Mouse (Mus musculus): Measurements from ENCODE around the gene Klhl21. TPM values are rescaled to one million over a fixed set of nuclear protein-coding genes. Genes with fewer than 3 reads are reported as not detected.
A peak's percentile ranks its signal among the peaks of the same experiment; 100 is the strongest.

Klhl21 gene
- polyA plus RNA-seq, 1 experiment from 2014 or later = 5.7 TPM

DNA sequence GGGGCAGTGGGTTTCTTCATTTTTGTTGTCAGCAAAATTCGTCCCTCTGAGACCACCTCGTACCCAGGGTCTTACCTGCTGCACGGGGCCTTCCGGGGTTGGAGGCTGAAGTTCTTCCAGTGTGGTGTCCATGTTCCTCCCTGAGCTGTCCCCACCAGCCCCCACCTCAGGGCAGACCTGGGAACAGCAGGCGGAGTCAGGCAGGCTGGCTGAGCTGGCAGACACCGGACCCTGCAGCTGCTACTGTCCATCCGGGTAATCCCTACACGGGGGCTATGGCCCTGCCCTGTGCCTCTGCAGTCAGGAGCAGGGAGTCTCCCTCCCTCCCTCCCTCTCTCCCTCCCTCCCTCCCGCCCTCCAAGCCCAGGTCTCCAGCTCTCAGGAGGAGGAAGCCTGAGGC lies 25.0 kb upstream of the Klhl21 start:
- peaks cover 25% of the 10 kb centered on the region for H3K36me3 ChIP-seq
- H3K9me3 ChIP-seq (replicated peaks) = no peaks in the 10 kb centered on the region
- ATAC-seq (ENCODE audit: low FRiP score) = no peak
- H3K4me3 ChIP-seq (replicated peaks) = no peak overlapping the region
- no peak overlapping the region for H3K9ac ChIP-seq (replicated peaks)
- WGBS = 43% methylated on average over 8 of the region's 9 CpGs
- no peaks in the 10 kb centered on the region for H3K27me3 ChIP-seq (replicated peaks)
- H3K4me2 ChIP-seq = no peak overlapping the region
- peaks cover 28% of the 10 kb centered on the region for H3K4me1 ChIP-seq
- H3K27ac ChIP-seq (replicated peaks) = no peak overlapping the region

DNA sequence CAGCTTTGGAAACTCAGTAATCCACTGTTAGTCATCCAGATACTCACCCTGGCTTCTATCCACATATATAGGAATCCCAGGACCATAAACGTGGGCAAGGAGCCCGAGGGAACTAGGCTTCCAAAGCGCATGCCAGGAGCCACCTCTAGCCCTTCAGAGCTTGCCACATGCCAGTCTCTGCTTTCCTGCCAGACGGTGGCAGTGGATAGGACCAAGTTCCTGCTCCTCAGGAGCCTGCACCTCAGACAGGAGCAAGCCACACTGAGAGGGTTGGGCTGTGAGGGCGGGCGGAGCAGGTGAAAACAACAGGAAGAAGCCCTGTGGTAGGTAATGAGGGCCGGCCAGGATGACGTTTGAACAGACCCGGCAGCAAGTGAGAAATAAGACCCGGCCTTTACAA lies 22.7 kb upstream of the Klhl21 start:
- ATAC-seq (ENCODE audit: low FRiP score) = no peak
- no peaks in the 10 kb centered on the region for H3K27me3 ChIP-seq (replicated peaks)
- no peaks in the 10 kb centered on the region for H3K9me3 ChIP-seq (replicated peaks)
- H3K4me2 ChIP-seq = no peak overlapping the region
- no peak overlapping the region for H3K27ac ChIP-seq (replicated peaks)
- 0 out of 2 replicates have a peak overlapping the region, but pooled peaks have one; percentile 26 for H3K9ac ChIP-seq (replicated peaks)
- H3K4me1 ChIP-seq = peaks cover 32% of the 10 kb centered on the region
- 26% methylated on average over 10 of the region's 10 CpGs for WGBS
- H3K36me3 ChIP-seq = peaks cover 29% of the 10 kb centered on the region
- no peak overlapping the region for H3K4me3 ChIP-seq (replicated peaks)

DNA sequence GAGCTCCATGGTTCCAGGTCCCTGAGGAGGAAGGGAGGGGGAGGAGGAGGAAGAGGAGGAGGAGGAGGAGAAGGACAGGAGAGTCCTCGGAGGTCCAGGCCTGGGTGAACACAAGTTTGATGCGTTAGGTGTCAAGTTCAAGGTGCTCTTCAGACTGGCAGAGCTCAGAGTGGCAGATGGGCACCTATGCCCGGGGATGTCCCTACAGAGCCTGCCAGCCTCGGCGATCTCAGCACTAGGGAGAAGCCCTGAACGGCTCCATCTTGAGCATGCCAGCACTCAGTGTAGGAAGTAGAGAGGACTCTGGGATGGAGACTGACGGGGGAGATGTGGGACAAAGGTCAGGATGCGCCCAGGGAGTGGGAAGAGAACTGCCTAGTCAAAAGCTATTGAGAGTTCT lies 22.0 kb upstream of the Klhl21 start:
- H3K27ac ChIP-seq (replicated peaks) = no peak overlapping the region
- no peak overlapping the region for H3K9ac ChIP-seq (replicated peaks)
- peak overlapping the region; percentile 6; the same call in 1 of the 2 replicates for H3K4me2 ChIP-seq
- WGBS = 63% methylated on average over 8 of the region's 8 CpGs
- H3K36me3 ChIP-seq = peaks cover 33% of the 10 kb centered on the region
- no peaks in the 10 kb centered on the region for H3K9me3 ChIP-seq (replicated peaks)
- no peak for ATAC-seq (ENCODE audit: low FRiP score)
- H3K4me1 ChIP-seq = peaks cover 29% of the 10 kb centered on the region
- no peak overlapping the region for H3K4me3 ChIP-seq (replicated peaks)
- no peaks in the 10 kb centered on the region for H3K27me3 ChIP-seq (replicated peaks)

DNA sequence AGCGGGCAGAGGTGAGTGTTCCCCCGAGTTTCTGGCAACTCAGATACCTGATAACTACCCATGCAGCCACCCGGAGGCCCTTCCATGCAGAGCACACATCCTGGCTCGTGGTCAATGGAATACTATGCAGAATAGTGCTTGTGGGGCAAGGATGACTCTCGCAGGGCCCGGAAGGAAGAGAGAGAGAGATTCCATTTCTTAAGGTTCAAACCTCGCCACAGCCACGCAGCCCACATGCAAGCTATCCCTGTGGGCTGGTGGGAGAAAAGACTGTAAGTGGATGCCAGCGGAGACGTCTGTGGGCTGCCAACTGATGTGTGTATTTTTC lies 20.6 kb upstream of the Klhl21 start:
- Histone ChIP-seq H3K4me3 (replicated peaks) (peak overlapping the region; percentile 87), H3K9me3 (replicated peaks) (no peaks in the 10 kb centered on the region), H3K27me3 (replicated peaks) (no peaks in the 10 kb centered on the region), H3K4me2 (peak overlapping the region; percentile 77), H3K9ac (replicated peaks) (peak overlapping the region; percentile 92), H3K4me1 (peaks cover 29% of the 10 kb centered on the region), H3K36me3 (peaks cover 37% of the 10 kb centered on the region), H3K27ac (replicated peaks) (peak overlapping the region; percentile 87)
- WGBS = 27% methylated on average over 10 of the region's 10 CpGs
- no peak for ATAC-seq (ENCODE audit: low FRiP score)

DNA sequence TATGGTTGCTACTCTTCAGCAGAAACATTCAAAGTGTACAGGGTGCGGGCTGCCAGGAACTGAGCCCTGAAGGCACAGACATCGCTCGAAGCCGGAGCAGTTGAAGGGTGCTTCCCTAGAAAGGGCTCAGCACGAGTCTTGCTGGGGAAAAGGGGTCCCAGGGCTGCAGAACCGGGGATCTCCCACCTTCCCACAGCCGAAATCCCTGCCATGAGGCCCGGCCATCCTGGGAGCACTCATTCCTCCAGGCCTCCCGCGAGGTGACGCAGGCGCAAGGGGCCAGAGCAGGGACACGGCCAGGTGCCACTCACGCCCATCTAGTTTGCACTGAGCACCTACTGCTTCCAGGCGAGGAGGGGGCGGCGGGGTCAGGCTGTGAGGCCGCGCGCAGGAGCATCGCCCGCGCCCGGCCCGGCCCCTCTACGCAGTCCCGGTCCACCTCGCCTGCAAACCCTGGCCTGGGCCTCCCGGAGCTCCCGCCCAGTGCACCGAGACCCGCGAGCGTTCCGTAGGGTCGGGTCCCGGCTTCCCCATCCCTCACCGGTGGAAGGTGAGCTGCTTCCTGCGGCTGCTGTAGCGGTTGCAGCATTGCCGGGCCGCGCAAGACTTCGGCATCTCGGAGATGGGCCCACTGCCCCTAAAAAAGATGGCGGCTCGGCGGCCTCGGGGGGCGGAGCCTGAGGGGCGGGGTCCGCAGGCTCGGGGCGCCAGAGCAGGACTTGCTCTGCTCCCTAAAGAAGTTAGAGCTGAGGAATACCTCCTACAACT lies 20.1 kb upstream of the Klhl21 start, which contains the start of gene Thap3:
Gene Thap3 (minus strand): TSS at position 656 of the 768 bp plus-strand sequence.
- peak within 1 kb of the TSS; percentile 87 for H3K27ac ChIP-seq (replicated peaks)
- H3K4me3 ChIP-seq (replicated peaks) = peak within 1 kb of the TSS; percentile 87
- H3K36me3 ChIP-seq = peaks cover 33% of the 10 kb centered on the region
- H3K27me3 ChIP-seq (replicated peaks) = no peaks in the 10 kb centered on the region
- under 1% methylated on average over 52 of the region's 54 CpGs for WGBS
- H3K9me3 ChIP-seq (replicated peaks) = no peaks in the 10 kb centered on the region
- ATAC-seq (ENCODE audit: low FRiP score) = peak; percentile 83
- peaks cover 34% of the 10 kb centered on the region for H3K4me1 ChIP-seq
- H3K9ac ChIP-seq (replicated peaks) = peak within 1 kb of the TSS; percentile 92
- H3K4me2 ChIP-seq = peak within 1 kb of the TSS; percentile 77

DNA sequence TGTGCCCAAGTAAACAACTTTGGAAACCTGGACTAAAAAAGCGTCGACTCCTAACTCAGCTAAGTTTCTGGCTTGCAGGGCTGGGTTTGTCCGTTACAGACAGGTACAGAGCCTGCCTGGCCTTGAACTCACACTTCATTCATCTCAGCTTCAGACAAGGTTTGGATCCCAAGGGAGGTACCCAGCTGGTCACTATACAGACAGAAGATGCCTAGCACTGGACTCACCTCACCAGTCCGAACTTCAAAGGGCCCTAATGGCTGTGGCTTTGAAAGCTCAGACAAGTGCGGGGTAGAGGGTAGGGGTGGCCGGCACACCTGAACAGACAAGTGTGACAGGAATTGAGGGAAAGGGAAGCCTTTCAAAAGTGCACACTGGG lies 19.5 kb upstream of the Klhl21 start:
- ATAC-seq (ENCODE audit: low FRiP score) = peak; percentile 3; the same call in 1 of the 2 replicates
- Histone ChIP-seq H3K9me3 (replicated peaks) (no peaks in the 10 kb centered on the region), H3K36me3 (peaks cover 32% of the 10 kb centered on the region), H3K4me3 (replicated peaks) (peak overlapping the region; percentile 87), H3K4me2 (peak overlapping the region; percentile 77), H3K27ac (replicated peaks) (peak overlapping the region; percentile 87), H3K9ac (replicated peaks) (peak overlapping the region; percentile 92), H3K27me3 (replicated peaks) (no peaks in the 10 kb centered on the region), H3K4me1 (peaks cover 40% of the 10 kb centered on the region)
- 33% methylated on average over 6 of the region's 6 CpGs for WGBS

DNA sequence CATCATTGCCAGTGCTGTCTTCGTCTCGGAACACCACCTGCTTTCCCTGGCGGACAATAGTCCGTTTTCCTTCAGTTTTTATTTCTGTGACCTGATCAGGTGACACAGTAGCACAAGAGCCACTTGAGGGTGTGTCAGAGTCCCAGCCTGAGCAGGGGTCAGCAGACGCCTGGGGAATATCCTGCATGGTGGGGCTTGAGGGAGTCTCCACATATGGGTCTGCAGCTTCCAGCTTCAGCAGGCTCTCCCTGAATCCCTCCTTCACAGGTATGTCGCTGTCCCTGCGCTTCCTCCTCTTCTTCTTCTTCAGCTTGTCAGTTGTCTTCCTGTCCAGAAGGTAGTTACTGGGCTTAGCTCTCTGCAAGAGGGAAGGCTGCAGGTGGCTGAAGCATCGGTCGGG lies 16.5 kb upstream of the Klhl21 start:
- no peak overlapping the region for H3K9ac ChIP-seq (replicated peaks)
- no peaks in the 10 kb centered on the region for H3K27me3 ChIP-seq (replicated peaks)
- no peak overlapping the region for H3K4me3 ChIP-seq (replicated peaks)
- peaks cover 32% of the 10 kb centered on the region for H3K36me3 ChIP-seq
- no peak overlapping the region for H3K4me2 ChIP-seq
- WGBS = 95% methylated on average over 9 of the region's 9 CpGs
- ATAC-seq (ENCODE audit: low FRiP score) = no peak
- no peaks in the 10 kb centered on the region for H3K9me3 ChIP-seq (replicated peaks)
- H3K27ac ChIP-seq (replicated peaks) = no peak overlapping the region
- peaks cover 37% of the 10 kb centered on the region for H3K4me1 ChIP-seq

DNA sequence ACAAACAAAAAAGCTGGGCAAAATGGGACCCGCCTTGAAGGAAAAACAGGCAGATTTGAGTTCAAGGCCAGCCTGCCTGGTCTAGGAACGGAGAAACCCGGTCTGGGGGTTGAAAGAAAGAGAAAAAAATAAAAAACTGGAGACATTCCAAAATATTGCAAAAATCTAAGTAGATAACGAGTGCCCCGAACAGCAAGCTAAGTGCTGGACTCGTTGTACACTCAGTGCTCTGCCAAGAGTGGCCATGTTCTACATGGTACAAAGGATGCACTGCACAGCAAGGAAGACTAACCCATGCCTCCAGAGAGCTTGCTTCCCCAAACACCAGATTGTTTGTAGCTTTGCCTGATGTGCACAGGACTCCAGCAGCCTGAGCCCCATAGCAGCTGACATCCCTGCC lies 15.6 kb upstream of the Klhl21 start:
- H3K9me3 ChIP-seq (replicated peaks) = no peaks in the 10 kb centered on the region
- no peak for ATAC-seq (ENCODE audit: low FRiP score)
- peaks cover 32% of the 10 kb centered on the region for H3K36me3 ChIP-seq
- H3K27me3 ChIP-seq (replicated peaks) = no peaks in the 10 kb centered on the region
- 91% methylated on average over 6 of the region's 6 CpGs for WGBS
- peak overlapping the region; percentile 90; the same call in 1 of the 2 replicates for H3K4me2 ChIP-seq
- no peak overlapping the region for H3K4me3 ChIP-seq (replicated peaks)
- H3K27ac ChIP-seq (replicated peaks) = no peak overlapping the region
- peaks cover 35% of the 10 kb centered on the region for H3K4me1 ChIP-seq
- H3K9ac ChIP-seq (replicated peaks) = no peak overlapping the region

DNA sequence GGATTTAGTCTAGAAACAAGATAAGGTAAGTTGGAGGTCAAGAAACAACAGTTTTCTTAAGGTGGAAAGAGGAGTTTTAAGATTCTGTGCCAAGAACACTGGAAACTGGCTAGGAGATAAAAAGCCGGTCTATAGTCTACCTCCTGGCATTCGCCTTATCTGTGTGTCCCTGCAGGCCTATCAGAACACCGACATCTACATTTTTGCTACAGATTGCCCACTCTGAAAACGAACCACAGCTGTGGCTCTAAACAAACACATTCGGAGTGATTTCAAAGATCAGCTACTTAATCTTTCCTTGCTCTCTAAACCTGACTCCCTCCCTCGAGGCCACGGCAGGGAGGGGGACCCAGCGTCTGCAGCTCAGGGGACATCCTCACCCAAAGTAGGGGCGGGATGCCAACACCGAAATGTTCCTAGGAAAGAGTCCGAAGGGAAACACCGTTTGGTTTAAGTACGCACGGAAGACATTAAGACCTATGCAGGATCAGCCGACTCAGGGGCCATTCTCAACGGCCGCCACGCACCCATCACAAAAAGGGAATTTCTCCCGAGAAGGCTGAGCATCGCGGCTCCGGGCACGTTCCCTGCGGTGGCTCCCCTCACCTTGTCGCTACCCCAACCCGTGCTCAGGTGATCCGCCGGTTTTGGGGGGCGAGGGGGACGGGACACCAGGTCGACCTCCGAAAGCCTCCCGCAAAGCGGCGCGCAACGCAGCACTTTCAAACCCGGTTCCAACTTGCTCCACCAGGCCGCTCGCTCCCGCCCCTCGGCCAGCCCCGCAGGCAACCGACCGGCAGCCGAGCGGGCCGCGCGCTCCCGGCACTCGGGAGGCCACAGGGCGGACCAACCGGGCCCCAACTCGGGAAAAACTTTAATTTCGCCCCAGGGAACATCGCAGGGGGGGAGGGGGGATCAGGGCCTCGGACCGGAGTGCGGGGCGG lies 14.1 kb upstream of the Klhl21 start:
- WGBS = 1% methylated on average over 59 of the region's 61 CpGs
- no peaks in the 10 kb centered on the region for H3K27me3 ChIP-seq (replicated peaks)
- peak overlapping the region; percentile 90 for H3K9ac ChIP-seq (replicated peaks)
- H3K4me3 ChIP-seq (replicated peaks) = peak overlapping the region; percentile 98
- H3K4me2 ChIP-seq = peak overlapping the region; percentile 90
- peaks cover 30% of the 10 kb centered on the region for H3K4me1 ChIP-seq
- ATAC-seq (ENCODE audit: low FRiP score) = no peak
- H3K27ac ChIP-seq (replicated peaks) = peak overlapping the region; percentile 81
- H3K9me3 ChIP-seq (replicated peaks) = no peaks in the 10 kb centered on the region
- peaks cover 32% of the 10 kb centered on the region for H3K36me3 ChIP-seq

DNA sequence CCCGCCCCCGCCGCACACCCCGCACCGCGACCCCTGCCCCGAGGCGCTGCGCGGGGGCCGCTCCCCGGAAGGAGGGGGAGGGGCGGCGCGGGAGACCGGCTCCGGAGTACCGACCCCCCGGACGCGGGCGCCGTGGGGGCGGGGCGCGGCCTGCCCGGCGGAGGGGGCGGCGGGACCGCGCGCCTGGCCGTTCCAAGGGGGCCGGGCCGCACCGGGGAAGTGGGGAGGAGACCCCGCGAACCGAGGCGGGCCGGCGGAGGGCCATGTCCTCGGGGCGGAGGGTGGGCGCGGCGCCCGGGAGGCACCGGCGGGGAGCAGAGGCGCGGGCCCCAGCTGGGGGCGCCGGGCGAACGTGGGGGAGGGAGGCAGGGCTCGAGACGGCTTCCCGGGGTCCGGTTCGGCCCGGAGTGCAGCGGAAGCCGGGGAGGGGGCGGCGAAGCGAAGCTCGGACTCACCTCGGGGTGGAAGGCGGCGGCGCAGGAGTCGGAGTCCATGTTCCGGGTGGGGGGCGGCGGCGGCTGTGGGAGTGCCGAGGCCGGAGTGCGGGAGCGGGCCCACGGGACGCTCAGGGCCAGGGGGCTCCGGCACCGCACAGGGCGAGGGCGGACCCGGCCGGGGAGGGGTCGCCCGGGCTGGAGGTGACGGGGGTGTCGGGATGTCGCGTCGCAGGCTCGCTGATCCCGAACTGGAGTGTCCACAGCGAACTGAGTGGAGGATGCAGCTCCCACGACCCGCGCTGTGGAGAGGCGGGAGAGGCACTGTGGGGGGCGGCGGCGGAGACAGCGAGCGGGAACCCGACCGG lies 13.0 kb upstream of the Klhl21 start:
- H3K9ac ChIP-seq (replicated peaks) = peak overlapping the region; percentile 90
- no peaks in the 10 kb centered on the region for H3K9me3 ChIP-seq (replicated peaks)
- H3K27me3 ChIP-seq (replicated peaks) = no peaks in the 10 kb centered on the region
- peak; percentile 7; the same call in 1 of the 2 replicates for ATAC-seq (ENCODE audit: low FRiP score)
- peak overlapping the region; percentile 90 for H3K4me2 ChIP-seq
- H3K4me3 ChIP-seq (replicated peaks) = peak overlapping the region; percentile 98
- H3K27ac ChIP-seq (replicated peaks) = peak overlapping the region; percentile 81
- under 1% methylated on average over 64 of the region's 111 CpGs for WGBS
- H3K36me3 ChIP-seq = peaks cover 21% of the 10 kb centered on the region
- H3K4me1 ChIP-seq = peaks cover 30% of the 10 kb centered on the region
